Mouse (Mus musculus): ENCODE measurements around the gene Reep3.

- TF ChIP-seq POLR2A (IDR thresholded peaks at IDR 0.05; ENCODE audit: low read depth, low read length) (no peak), EP300 (IDR thresholded peaks at IDR 0.05; ENCODE audit: low read length) (no peak), HCFC1 (IDR thresholded peaks at IDR 0.05; ENCODE audit: low read depth, low read length) (no peak), MYC (IDR thresholded peaks at IDR 0.05; ENCODE audit: low read depth, low read length) (no peak), NELFE (IDR thresholded peaks at IDR 0.05; ENCODE audit: low read depth, low read length) (no peak), CTCF (conservative IDR thresholded peaks at IDR 0.05 in 1 of 2, IDR thresholded peaks at IDR 0.05 in 1 of 2; ENCODE audit: low read depth in 2 of 2, low read length in 2 of 2) (no peak), USF2 (conservative IDR thresholded peaks at IDR 0.05; ENCODE audit: low read depth, low read length) (no peak), IRF4 (IDR thresholded peaks at IDR 0.05; ENCODE audit: low read depth, low read length) (peak; percentile 58; the same call in 1 of the 2 replicates), MAZ (IDR thresholded peaks at IDR 0.05; ENCODE audit: low read depth, low read length) (no peak), ZMIZ1 (IDR thresholded peaks at IDR 0.05; ENCODE audit: low read depth, low read length) (no peak)
These were observed 86.2 kb downstream of the Reep3 start for GRCm38 (mm10) chr10:67010521-67010920.

Measured in CH12.LX (cell line).